Mouse (Mus musculus) heart, adult 2 months (tissue): ENCODE data around the gene Pfn3.

Source experiments
- CTCF ChIP-seq: fragments of 200-600 bp; IDR thresholded peaks from 2 replicates; pipeline ENCODE4 v1.8.1; 2022; ENCODE audit warnings: antibody characterized with exemption, mild to moderate bottlenecking, moderate library complexity
- POLR2A ChIP-seq: fragments of 200-500 bp; IDR thresholded peaks from 2 replicates; pipeline ENCODE4 v1.6.1; 2011; ENCODE audit warnings: mild to moderate bottlenecking, low read depth, low read length, control low read depth; ENCODE audit not compliant: insufficient read depth

DNA sequence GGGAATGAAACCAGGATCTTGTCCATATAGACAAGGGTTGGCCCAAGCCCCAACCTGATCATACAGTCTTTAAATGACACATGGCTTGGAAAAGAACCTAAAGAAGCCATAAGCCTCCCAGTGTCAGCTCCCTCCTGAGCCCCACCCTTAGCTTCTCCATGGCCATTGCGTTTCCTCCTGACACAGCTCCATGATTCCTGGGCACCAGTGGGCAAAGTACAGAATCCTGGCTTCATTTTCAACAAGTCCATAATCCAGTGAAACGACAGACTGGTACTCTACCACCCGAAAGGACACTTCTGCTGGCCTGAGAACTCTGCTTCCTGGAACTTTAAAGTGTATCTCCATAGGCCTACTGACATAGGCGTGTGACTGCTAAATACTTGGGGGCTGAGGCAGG is 7.7 kb downstream of the Pfn3 start:
- TF ChIP-seq CTCF = no peak
- TF ChIP-seq POLR2A = no peak
